Mouse (Mus musculus): ENCODE results near the gene Pou2f1.
"Not testable (repeated sequence)": the region's sequence is repeated elsewhere in the genome, so short reads cannot be mapped to it uniquely, and the experiment has no call there.

DNA sequence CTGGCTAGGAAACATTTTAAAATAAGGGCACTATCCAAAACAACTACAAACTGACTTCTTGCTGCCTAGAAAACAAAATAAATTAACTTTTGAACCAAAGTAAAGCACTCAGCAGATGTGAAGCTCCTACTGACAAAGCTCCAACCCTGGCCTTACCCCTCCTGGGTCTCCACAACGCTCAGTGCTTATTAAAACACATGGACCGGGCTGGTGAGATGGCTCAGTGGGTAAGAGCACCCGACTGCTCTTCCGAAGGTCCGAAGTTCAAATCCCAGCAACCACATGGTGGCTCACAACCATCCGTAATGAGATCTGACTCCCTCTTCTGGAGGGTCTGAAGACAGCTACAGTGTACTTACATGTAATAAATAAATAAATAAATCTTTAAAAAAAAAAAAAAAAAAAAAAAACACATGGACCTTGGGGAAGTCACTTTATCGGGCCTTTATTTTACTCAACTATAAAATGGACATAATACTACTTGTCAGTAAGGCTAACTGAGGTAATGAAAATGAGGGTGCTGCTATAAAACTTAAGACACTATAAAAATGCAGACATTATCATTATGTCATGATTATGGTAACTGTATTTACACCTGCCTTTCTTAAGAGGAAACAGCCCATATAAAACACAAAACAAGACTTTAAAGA, 7.3 kb downstream of the Pou2f1 start:
- not testable (repeated sequence) for TF ChIP-seq GATA1 (IDR thresholded peaks at IDR 0.05; ENCODE audit: low read depth, low read length); RAD21 (IDR thresholded peaks at IDR 0.05; ENCODE audit: low read depth, low read length); BHLHE40 (IDR thresholded peaks at IDR 0.05; ENCODE audit: borderline replicate concordance, low read depth, low read length); CTCF (IDR thresholded peaks at IDR 0.05 in 2 of 3, conservative IDR thresholded peaks at IDR 0.05 in 1 of 3; ENCODE audit: control insufficient read depth in 1 of 3, insufficient read depth in 1 of 3, low read depth in 2 of 3, low read length in 3 of 3, poor library complexity in 1 of 3, severe bottlenecking in 1 of 3); EP300 (IDR thresholded peaks at IDR 0.05; ENCODE audit: low read depth in 1 of 2, low read length in 2 of 2); MAX (IDR thresholded peaks at IDR 0.05; ENCODE audit: low read length); MAFK (IDR thresholded peaks at IDR 0.05; ENCODE audit: borderline replicate concordance, low read depth, low read length); TAL1 (IDR thresholded peaks at IDR 0.05; ENCODE audit: low read length); TBP (IDR thresholded peaks at IDR 0.05; ENCODE audit: low read depth, low read length); POLR2A (IDR thresholded peaks at IDR 0.05; ENCODE audit: control insufficient read depth in 1 of 2, insufficient read depth in 1 of 2, low read depth in 1 of 2, low read length in 2 of 2, poor library complexity in 1 of 2); JUND (IDR thresholded peaks at IDR 0.05; ENCODE audit: low read depth, low read length); KAT2A (conservative IDR thresholded peaks at IDR 0.05; ENCODE audit: low read depth, low read length)

Data from MEL (cell line).